Mouse (Mus musculus): Measurements from ENCODE around the gene Matn1. TPM values are rescaled to one million over a fixed set of nuclear protein-coding genes. Genes with fewer than 3 reads are reported as not detected.

The Matn1 gene
- polyA plus RNA-seq, 1 experiment, result not detected

GRCm38 (mm10) chr4:130957156-130957555 lies 13.0 kb downstream of the Matn1 start:
- WGBS, result 75% methylated on average over 10 of the region's 10 CpGs

DNA sequence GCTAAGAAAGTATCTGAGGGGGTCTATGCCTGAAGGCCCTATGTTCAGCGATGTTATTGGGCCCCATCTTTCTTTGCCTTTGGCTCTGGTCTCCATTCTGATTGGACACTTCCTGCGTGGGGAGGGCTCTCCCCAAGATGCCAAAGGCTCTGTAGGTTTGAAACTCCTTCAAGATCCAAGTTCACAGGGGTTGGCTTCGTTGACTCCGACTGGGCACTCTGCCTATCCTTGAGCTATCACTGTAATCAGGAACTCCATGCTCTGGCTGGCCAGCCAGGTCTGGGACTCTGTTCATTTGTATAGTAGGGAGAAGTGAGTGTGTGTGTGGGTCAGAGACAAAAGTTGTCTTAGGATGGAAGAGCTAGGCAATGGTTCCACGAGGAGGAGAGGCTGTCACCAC lies 14.6 kb downstream of the Matn1 start:
- TF ChIP-seq CTCF (IDR thresholded peaks at IDR 0.05; ENCODE audit: extremely low read depth, insufficient read length, insufficient replicate concordance, low read depth, low read length) (no peak), POLR2A (IDR thresholded peaks at IDR 0.05; ENCODE audit: low read depth, low read length) (no peak)
- H3K36me3 ChIP-seq (ENCODE audit: control insufficient read depth, insufficient read depth, low read length), result no peaks in the 10 kb centered on the region
- H3K27me3 ChIP-seq (ENCODE audit: control insufficient read depth, insufficient read depth, low read length), result no peaks in the 10 kb centered on the region
- no peaks in the 10 kb centered on the region for H3K4me1 ChIP-seq (ENCODE audit: control insufficient read depth, insufficient read depth, insufficient read length, low read length)
- 47% methylated on average over 5 of the region's 5 CpGs for WGBS
- no peak overlapping the region for H3K4me3 ChIP-seq (ENCODE audit: low read depth, low read length)
- H3K27ac ChIP-seq (ENCODE audit: insufficient read depth, low read depth, low read length), result no peak overlapping the region

More at GRCm38 (mm10) chr4:130957156-130957555, 13.0 kb downstream of the Matn1 start:
- Histone ChIP-seq H3K27me3 (ENCODE audit: control insufficient read depth, insufficient read depth, low read length) (no peaks in the 10 kb centered on the region), H3K36me3 (ENCODE audit: control insufficient read depth, insufficient read depth, low read length) (no peaks in the 10 kb centered on the region), H3K4me1 (ENCODE audit: control insufficient read depth, insufficient read depth, insufficient read length, low read length) (no peaks in the 10 kb centered on the region), H3K4me3 (ENCODE audit: low read depth, low read length) (no peak overlapping the region), H3K27ac (ENCODE audit: insufficient read depth, low read depth, low read length) (no peak overlapping the region)
- TF ChIP-seq POLR2A (IDR thresholded peaks at IDR 0.05; ENCODE audit: low read depth, low read length) (no peak), CTCF (IDR thresholded peaks at IDR 0.05; ENCODE audit: extremely low read depth, insufficient read length, insufficient replicate concordance, low read depth, low read length) (no peak)

DNA sequence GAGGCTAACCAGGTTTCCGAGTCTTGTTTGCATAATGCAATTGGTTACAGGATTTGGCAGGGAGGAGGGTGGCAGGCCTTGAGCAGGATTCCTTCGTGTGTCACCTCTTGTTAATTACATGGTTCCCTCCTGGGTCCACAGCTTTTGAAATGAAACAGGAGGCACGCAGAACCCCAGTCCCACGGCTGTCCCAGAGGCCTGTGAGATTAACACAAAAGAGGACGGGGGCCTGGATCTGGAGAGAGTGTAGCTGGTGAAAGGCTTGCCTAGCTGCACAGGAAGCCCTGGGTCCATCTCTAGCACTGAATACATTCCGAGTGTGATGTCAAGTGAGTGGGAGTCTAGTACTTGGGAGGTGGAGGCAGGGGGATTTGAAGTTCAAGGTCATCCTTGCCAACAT lies 15.5 kb downstream of the Matn1 start:
- no peaks in the 10 kb centered on the region for H3K36me3 ChIP-seq (ENCODE audit: control insufficient read depth, insufficient read depth, low read length)
- H3K27me3 ChIP-seq (ENCODE audit: control insufficient read depth, insufficient read depth, low read length), result no peaks in the 10 kb centered on the region
- H3K27ac ChIP-seq (ENCODE audit: insufficient read depth, low read depth, low read length), result no peak overlapping the region
- no peaks in the 10 kb centered on the region for H3K4me1 ChIP-seq (ENCODE audit: control insufficient read depth, insufficient read depth, insufficient read length, low read length)
- TF ChIP-seq POLR2A (IDR thresholded peaks at IDR 0.05; ENCODE audit: low read depth, low read length) (no peak), CTCF (IDR thresholded peaks at IDR 0.05; ENCODE audit: extremely low read depth, insufficient read length, insufficient replicate concordance, low read depth, low read length) (no peak)
- 54% methylated on average over 6 of the region's 6 CpGs for WGBS
- no peak overlapping the region for H3K4me3 ChIP-seq (ENCODE audit: low read depth, low read length)

- Histone ChIP-seq H3K27ac (ENCODE audit: insufficient read depth, low read depth, low read length) (no peak overlapping the region), H3K27me3 (ENCODE audit: control insufficient read depth, insufficient read depth, low read length) (no peaks in the 10 kb centered on the region), H3K4me1 (ENCODE audit: control insufficient read depth, insufficient read depth, insufficient read length, low read length) (no peaks in the 10 kb centered on the region), H3K4me3 (ENCODE audit: low read depth, low read length) (no peak overlapping the region), H3K36me3 (ENCODE audit: control insufficient read depth, insufficient read depth, low read length) (no peaks in the 10 kb centered on the region)
- TF ChIP-seq CTCF (IDR thresholded peaks at IDR 0.05; ENCODE audit: extremely low read depth, insufficient read length, insufficient replicate concordance, low read depth, low read length) (peak; percentile 94), POLR2A (IDR thresholded peaks at IDR 0.05; ENCODE audit: low read depth, low read length) (no peak)
- WGBS, result 22% methylated on average over 9 of the region's 9 CpGs
These were observed 16.0 kb downstream of the Matn1 start for GRCm38 (mm10) chr4:130960118-130960734.

DNA sequence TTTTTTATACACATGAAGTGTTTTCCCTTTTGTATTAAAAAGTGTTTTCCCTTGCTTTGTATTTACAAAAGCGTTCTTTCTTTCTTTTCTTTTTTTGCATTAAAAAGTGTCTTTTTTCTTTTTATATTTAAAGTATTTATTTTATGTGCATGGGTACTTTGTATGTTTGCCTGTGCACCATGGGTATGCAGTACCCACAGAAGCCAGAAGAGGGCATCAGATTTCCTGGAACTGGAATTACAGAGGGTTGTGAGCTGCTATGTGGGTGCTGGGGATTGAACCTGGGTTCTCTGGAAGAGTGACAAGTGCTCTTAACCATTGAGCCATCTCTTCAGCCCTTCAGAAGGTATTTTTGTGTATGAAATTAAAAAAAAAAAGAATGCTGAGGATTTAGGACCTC lies 27.1 kb downstream of the Matn1 start:
- WGBS, result 90% methylated on average over 1 of the region's 1 CpGs
- Histone ChIP-seq H3K4me3 (ENCODE audit: low read depth, low read length) (no peak overlapping the region), H3K27me3 (ENCODE audit: control insufficient read depth, insufficient read depth, low read length) (no peaks in the 10 kb centered on the region), H3K36me3 (ENCODE audit: control insufficient read depth, insufficient read depth, low read length) (no peaks in the 10 kb centered on the region), H3K4me1 (ENCODE audit: control insufficient read depth, insufficient read depth, insufficient read length, low read length) (no peaks in the 10 kb centered on the region), H3K27ac (ENCODE audit: insufficient read depth, low read depth, low read length) (no peak overlapping the region)
- no peak for TF ChIP-seq CTCF (IDR thresholded peaks at IDR 0.05; ENCODE audit: extremely low read depth, insufficient read length, insufficient replicate concordance, low read depth, low read length)
- no peak for TF ChIP-seq POLR2A (IDR thresholded peaks at IDR 0.05; ENCODE audit: low read depth, low read length)

DNA sequence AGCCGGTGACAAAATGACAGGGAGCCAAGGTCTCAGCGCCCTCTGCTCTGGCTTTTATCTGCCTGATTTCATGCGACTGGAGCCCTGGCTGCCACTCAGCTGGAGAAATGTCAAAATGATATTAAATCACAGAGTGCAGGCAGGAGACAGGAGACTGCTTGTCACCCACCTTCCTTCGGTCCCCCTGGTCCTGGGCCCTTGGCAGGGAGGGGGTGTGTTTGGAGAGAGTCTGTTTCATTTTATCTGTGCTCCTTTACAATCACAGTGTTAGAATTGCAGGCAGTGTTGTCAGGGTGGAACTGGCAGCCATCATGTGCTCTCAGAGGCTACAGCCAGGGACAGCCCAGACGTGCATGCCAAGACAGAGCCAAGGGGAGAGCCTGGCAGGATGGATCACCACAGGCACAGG lies 28.2 kb downstream of the Matn1 start:
- H3K4me1 ChIP-seq (ENCODE audit: control insufficient read depth, insufficient read depth, insufficient read length, low read length), result no peaks in the 10 kb centered on the region
- H3K27ac ChIP-seq (ENCODE audit: insufficient read depth, low read depth, low read length), result no peak overlapping the region
- TF ChIP-seq CTCF (IDR thresholded peaks at IDR 0.05; ENCODE audit: extremely low read depth, insufficient read length, insufficient replicate concordance, low read depth, low read length), result no peak
- no peak for TF ChIP-seq POLR2A (IDR thresholded peaks at IDR 0.05; ENCODE audit: low read depth, low read length)
- no peak overlapping the region for H3K4me3 ChIP-seq (ENCODE audit: low read depth, low read length)
- H3K27me3 ChIP-seq (ENCODE audit: control insufficient read depth, insufficient read depth, low read length), result no peaks in the 10 kb centered on the region
- WGBS, result 48% methylated on average over 5 of the region's 5 CpGs
- no peaks in the 10 kb centered on the region for H3K36me3 ChIP-seq (ENCODE audit: control insufficient read depth, insufficient read depth, low read length)

DNA sequence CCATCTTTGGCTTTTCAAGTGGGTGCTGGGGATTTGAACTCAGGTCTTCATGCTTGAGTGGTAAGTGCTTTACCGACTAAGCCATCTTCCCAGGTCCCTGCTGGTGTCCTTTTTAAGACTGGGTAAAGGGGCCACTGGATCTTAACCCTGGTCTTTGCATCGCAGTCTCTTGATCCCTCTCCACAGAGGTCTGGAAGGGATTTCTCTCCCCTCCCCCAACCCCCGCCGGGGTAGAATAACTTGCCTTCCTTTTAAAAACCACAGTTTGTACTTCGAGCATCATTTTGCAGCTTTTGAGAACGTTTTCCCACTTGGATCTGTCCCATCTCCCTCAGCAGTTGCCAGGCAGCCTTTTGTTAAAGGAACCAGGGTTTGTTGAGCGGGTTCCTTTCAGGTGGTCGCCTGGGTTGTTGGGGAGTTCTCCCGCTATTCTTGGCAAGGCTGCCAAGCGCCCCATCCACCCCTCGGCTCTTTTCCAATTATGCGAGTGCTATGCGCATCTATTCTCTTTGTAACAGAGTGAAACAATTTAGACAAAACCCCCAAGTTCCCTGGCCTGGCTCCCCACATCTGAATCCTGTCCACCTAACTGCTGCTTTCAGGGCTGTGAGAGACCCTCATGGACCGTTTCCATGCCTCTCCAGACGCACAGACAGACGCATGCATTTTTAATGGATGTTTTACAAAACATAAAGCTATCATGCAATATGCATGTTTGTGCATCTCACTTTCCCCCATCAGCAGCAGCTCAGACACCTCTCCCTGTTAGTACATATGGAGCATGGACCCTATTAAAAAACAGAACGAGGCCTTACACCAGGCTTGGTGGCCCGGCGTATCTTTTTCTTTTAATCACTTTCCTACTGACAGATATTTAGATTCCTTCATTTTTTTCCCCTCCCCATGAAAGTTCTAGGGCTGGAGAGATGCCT lies 29.4 kb downstream of the Matn1 start:
- Histone ChIP-seq H3K27me3 (ENCODE audit: control insufficient read depth, insufficient read depth, low read length) (no peaks in the 10 kb centered on the region), H3K4me3 (ENCODE audit: low read depth, low read length) (no peak overlapping the region), H3K4me1 (ENCODE audit: control insufficient read depth, insufficient read depth, insufficient read length, low read length) (no peaks in the 10 kb centered on the region), H3K36me3 (ENCODE audit: control insufficient read depth, insufficient read depth, low read length) (no peaks in the 10 kb centered on the region), H3K27ac (ENCODE audit: insufficient read depth, low read depth, low read length) (no peak overlapping the region)
- 73% methylated on average over 19 of the region's 19 CpGs for WGBS
- TF ChIP-seq POLR2A (IDR thresholded peaks at IDR 0.05; ENCODE audit: low read depth, low read length) (no peak), CTCF (IDR thresholded peaks at IDR 0.05; ENCODE audit: extremely low read depth, insufficient read length, insufficient replicate concordance, low read depth, low read length) (no peak)
